Comparison of ENCODE assay signal across 27 mouse cellular contexts in the genomic region with DNA sequence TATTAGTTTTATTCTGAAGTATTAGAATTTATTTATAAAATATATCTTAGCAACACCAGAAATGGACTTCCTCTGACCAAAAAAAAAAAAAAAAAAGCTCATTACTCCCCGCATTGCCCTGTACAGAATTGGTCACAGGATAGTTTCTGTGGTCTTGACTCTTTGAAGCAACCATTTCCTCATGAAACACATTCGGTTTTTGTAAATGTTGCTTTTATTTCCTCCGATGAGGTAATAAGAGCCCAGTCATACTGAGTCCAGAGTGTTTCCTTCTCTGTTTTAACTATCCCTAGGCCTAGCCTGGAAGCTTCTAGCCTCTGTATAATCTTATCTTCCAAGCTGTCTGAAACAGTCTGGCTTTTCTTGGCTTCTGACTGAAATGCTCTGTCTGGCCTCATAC. TPM values are rescaled to one million over a fixed set of nuclear protein-coding genes. Genes with fewer than 3 reads are reported as not detected.
DNase-seq lines count a peak whose midpoint lies in the region; ATAC-seq and TF ChIP-seq lines count a peak whose summit lies in the region.
"Had no signal": no experiment of that assay in that cellular context is flagged by ENCODE, and none has a peak within 500 bp of the region (broad histone marks: within the 10 kb centered on the region; RNA-seq: fewer than 3 reads in every experiment).

No protein-coding gene starts in this region.

- DNase-seq in heart, postnatal 25 days (ENCODE audit: low spot score): no peak
- no peak for DNase-seq in thymus, postnatal 36 days
- DNase-seq in spleen, adult 18-20 months: no peak
- DNase-seq: adrenal gland, adult 8-10 months; adrenal gland, postnatal 14 days; adrenal gland, postnatal 36 days; B cell, adult 2 months; cerebellum, adult 11 months; cerebellum, adult 18-20 months; cerebellum, adult 8-10 months; cerebellum, adult 9-11 months; cerebellum, postnatal 14 days; cerebellum, postnatal 36 days; embryo, embryonic 11 days had no signal

- peaks cover 49% of the 10 kb centered on the region for H3K79me2 ChIP-seq in macrophage (ENCODE audit: inconsistent target)

- H3K27ac ChIP-seq in bone marrow macrophage, adult 2 months (ENCODE audit: insufficient read depth, low read depth, low read length): peak overlapping the region; percentile 9
- 0 out of 2 replicates have a peak overlapping the region, but pooled peaks have one; percentile 8 for H3K27ac ChIP-seq in macrophage
- H3K27ac ChIP-seq: embryonic facial prominence, embryonic 13.5 days; embryonic facial prominence, embryonic 15.5 days; forebrain, embryonic 10.5 days; forebrain, embryonic 12.5 days had no signal

- peaks cover 55% of the 10 kb centered on the region for H3K36me3 ChIP-seq in macrophage (ENCODE audit: inconsistent target)

- WGBS in macrophage (ENCODE audit: missing documents): 8% methylated on average over 3 of the region's 3 CpGs

- H3K4me3 ChIP-seq in bone marrow macrophage, adult 2 months (ENCODE audit: insufficient read depth, low read length): no peak overlapping the region
- no peak overlapping the region for H3K4me3 ChIP-seq in macrophage (ENCODE audit: inconsistent target)
- H3K4me3 ChIP-seq: embryonic facial prominence, embryonic 13.5 days; embryonic facial prominence, embryonic 15.5 days; erythroblast, embryonic 14.5 days; forebrain, embryonic 10.5 days; forebrain, embryonic 12.5 days had no signal

- H3K4me1 ChIP-seq in bone marrow macrophage, adult 2 months (ENCODE audit: control insufficient read depth, insufficient read depth, low read length): peaks cover 5% of the 10 kb centered on the region; the same call in 1 of the 2 replicates
- H3K4me1 ChIP-seq: embryonic facial prominence, embryonic 13.5 days; embryonic facial prominence, embryonic 15.5 days; forebrain, embryonic 10.5 days; forebrain, embryonic 12.5 days had no signal

- ATAC-seq in megakaryocyte progenitor cell, adult 5-6 weeks (replicated peaks; ENCODE audit: poor library complexity): peak; percentile 95
- ATAC-seq: activated CD4-positive, CD25-positive, alpha-beta regulatory T cell, adult 4 months; CD4-positive, CD25-positive, alpha-beta regulatory T cell, adult 4 months; forebrain, embryonic 14.5 days; forebrain, embryonic 16.5 days; Patski had no signal

- no peak for TF ChIP-seq POLR2A in bone marrow macrophage, adult 2 months (IDR thresholded peaks at IDR 0.05; ENCODE audit: borderline replicate concordance, low read depth, low read length)

- no peak for TF ChIP-seq CTCF in bone marrow macrophage, adult 2 months (IDR thresholded peaks at IDR 0.05; ENCODE audit: low read depth, low read length)

- intact Hi-C loops in heart, postnatal 25 days (cut with DNase I): no loop called here

RNA-seq across cellular contexts. Expression of a gene that starts 12.2 kb away (rescaled TPM):
- polyA plus RNA-seq in bone marrow macrophage, adult 2 months (2012; ENCODE audit: insufficient read depth, insufficient read length, missing spikeins): 26.5 and 31.8 TPM in 2 replicates
- 10 to 100 TPM; 17.0 to 93.5 (median 49.7) TPM for total RNA-seq in macrophage (2018; cell fraction: chromatin; rRNA removed)
- total RNA-seq in macrophage (2018; cell fraction: cytosol; rRNA removed): 10 to 100 TPM; 25.6 to 59.7 (median 36.0) TPM
- 100 to 1,000 TPM in 3 of 26 experiments, 10 to 100 TPM in 23; 23.5 to 104 (median 58.4) TPM for total RNA-seq in macrophage (2018; cell fraction: nucleus; rRNA removed)
- polyA plus RNA-seq in macrophage (2018): 27.1 to 39.0 TPM (median 31.5 TPM) in 3 replicates
- 62.2 and 65.0 TPM in 2 replicates for total RNA-seq in megakaryocyte progenitor cell, adult 5-6 weeks (2015)
- 61.4 and 68.6 TPM in 2 replicates for total RNA-seq in megakaryocyte progenitor cell, adult 5-6 weeks (2017)
- 10 to 100 TPM; 12.2 to 13.8 TPM for total RNA-seq in heart, postnatal 25 days (2021)

Comparison
In these comparisons a context has a peak if more than half of its experiments do, and no peak if none do; other contexts are left out.
1. RNA of a gene that starts 12.2 kb away (total RNA-seq): 61.4 to 68.6 TPM in megakaryocyte progenitor cell, adult 5-6 weeks; 12.2 to 13.8 TPM in heart, postnatal 25 days; every median in the first group is over 4 times any median in the second.